Mouse (Mus musculus): ENCODE data around the gene Dand5. TPM values are rescaled to one million over a fixed set of nuclear protein-coding genes. Genes with fewer than 3 reads are reported as not detected.
A peak's percentile ranks its signal among the peaks of the same experiment; 100 is the strongest.

Gene Dand5
- total and polyA plus RNA-seq, 3 experiments: 7.6 to 12.3 (median 11.2) TPM

DNA sequence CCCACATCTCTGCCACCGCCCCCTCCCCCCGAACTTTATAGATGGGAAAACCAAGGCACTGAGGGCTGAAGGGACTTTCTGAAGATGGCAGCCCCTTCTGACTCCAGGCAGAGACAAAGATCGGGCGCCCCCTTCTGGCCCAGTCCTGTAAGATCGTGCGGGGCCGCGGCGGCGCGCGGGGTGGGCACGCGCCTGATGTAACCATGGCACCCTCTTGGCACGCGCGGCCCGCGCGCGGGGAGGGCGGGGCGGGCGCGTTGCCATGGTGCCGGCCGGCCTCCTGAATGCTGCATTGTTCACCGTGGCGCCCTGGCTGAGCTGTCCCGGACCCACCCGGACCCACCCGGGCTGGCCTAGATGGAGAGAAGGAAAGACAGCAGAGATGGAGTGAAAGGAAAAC, 11.7 kb downstream of the Dand5 start:
- TF ChIP-seq EP300 (IDR thresholded peaks at IDR 0.05; ENCODE audit: insufficient read depth, low read depth, low read length) (no peak), CTCF (IDR thresholded peaks at IDR 0.05) (peak; percentile 85)
- no peaks in the 10 kb centered on the region for H3K79me2 ChIP-seq (replicated peaks; ENCODE audit: control insufficient read depth, insufficient read depth, low read length)
- no peaks in the 10 kb centered on the region for H3K36me3 ChIP-seq (ENCODE audit: control insufficient read depth, insufficient read depth, low read length)
- 1% methylated on average over 32 of the region's 32 CpGs for WGBS
- peaks cover 3% of the 10 kb centered on the region for H3K4me1 ChIP-seq (ENCODE audit: control insufficient read depth, insufficient read depth, low read length)
- peak; percentile 90 to 96 for DNase-seq
- intact Hi-C loops (cut with DNase I): loop anchor here (1.0 to 5.0 kb wide), 4 partner anchors 52 to 234 kb away; no protein-coding TSS in a partner anchor
- peak overlapping the region; percentile 17; the same call in 1 of the 2 replicates for H3K27ac ChIP-seq
- peak overlapping the region; percentile 38; the same call in 1 of the 2 replicates for H3K4me3 ChIP-seq
- H3K9ac ChIP-seq (ENCODE audit: low read depth, low read length): peak overlapping the region; percentile 36; the same call in 1 of the 2 replicates
- no peaks in the 10 kb centered on the region for H3K27me3 ChIP-seq (ENCODE audit: control insufficient read depth, insufficient read depth, low read length)

GRCm38 (mm10) chr8:84809941-84810280, 12.7 kb downstream of the Dand5 start:
- 87% methylated on average over 5 of the region's 5 CpGs for WGBS
- no peaks in the 10 kb centered on the region for H3K4me1 ChIP-seq (ENCODE audit: control insufficient read depth, insufficient read depth, low read length)
- DNase-seq: no peak
- no peaks in the 10 kb centered on the region for H3K27me3 ChIP-seq (ENCODE audit: control insufficient read depth, insufficient read depth, low read length)
- no peaks in the 10 kb centered on the region for H3K36me3 ChIP-seq (ENCODE audit: control insufficient read depth, insufficient read depth, low read length)
- H3K27ac ChIP-seq: no peak overlapping the region
- no peak overlapping the region for H3K9ac ChIP-seq (ENCODE audit: low read depth, low read length)
- no peaks in the 10 kb centered on the region for H3K79me2 ChIP-seq (replicated peaks; ENCODE audit: control insufficient read depth, insufficient read depth, low read length)
- intact Hi-C loops (cut with DNase I): loop anchor here (2.0 to 5.0 kb wide), 3 partner anchors 51 to 233 kb away; no protein-coding TSS in a partner anchor
- no peak overlapping the region for H3K4me3 ChIP-seq
- no peak for TF ChIP-seq EP300 (IDR thresholded peaks at IDR 0.05; ENCODE audit: insufficient read depth, low read depth, low read length)
- TF ChIP-seq POLR2A (IDR thresholded peaks at IDR 0.05; ENCODE audit: insufficient read depth, low read depth, low read length): no peak
- no peak for TF ChIP-seq CTCF (IDR thresholded peaks at IDR 0.05)

DNA sequence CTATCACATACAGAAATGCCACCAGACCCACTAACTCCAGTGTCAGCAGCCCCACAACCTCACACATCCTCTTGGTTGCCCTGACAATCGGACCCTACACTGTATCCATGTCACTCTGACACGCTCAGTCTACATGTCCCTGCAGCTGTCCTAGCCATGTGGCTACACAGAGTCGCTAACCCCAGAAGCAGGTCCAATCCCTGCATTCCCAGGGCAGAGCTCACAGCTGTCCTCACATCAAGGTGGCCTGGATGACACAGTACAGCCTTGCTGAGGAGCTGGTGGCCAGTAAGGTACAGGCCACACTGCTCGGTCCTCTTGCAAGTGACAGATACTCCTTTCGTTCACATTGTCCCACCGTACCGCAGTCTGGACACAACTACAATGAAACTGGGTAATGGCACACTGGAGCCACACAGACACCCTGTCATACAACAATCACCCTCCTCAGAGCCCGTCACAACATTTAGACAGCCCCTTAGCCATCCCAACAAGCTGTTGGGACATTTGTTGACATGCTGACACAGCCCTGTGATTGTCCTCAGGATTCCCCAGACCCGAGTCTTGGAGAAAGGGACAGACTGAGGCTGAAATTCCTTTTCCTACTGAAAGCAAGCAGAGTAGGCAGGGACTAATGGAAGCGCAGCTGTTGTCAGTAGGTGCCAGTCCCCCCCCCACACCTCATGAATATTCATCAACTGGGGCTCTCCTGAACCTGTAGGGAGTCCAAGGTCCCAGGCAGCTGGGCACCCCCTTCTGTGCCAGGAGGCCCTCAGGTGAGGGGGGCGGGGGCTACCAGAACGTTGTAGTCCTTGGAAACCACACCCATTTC, 13.3 kb downstream of the Dand5 start:
- Histone ChIP-seq H3K27ac (no peak overlapping the region), H3K36me3 (ENCODE audit: control insufficient read depth, insufficient read depth, low read length) (no peaks in the 10 kb centered on the region), H3K4me1 (ENCODE audit: control insufficient read depth, insufficient read depth, low read length) (no peaks in the 10 kb centered on the region), H3K27me3 (ENCODE audit: control insufficient read depth, insufficient read depth, low read length) (no peaks in the 10 kb centered on the region), H3K9ac (ENCODE audit: low read depth, low read length) (no peak overlapping the region), H3K79me2 (replicated peaks; ENCODE audit: control insufficient read depth, insufficient read depth, low read length) (no peaks in the 10 kb centered on the region), H3K4me3 (no peak overlapping the region)
- intact Hi-C loops (cut with DNase I): no loop called here
- WGBS: 77% methylated on average over 12 of the region's 12 CpGs
- no peak for TF ChIP-seq CTCF (IDR thresholded peaks at IDR 0.05)
- no peak for TF ChIP-seq EP300 (IDR thresholded peaks at IDR 0.05; ENCODE audit: insufficient read depth, low read depth, low read length)
- no peak for TF ChIP-seq POLR2A (IDR thresholded peaks at IDR 0.05; ENCODE audit: insufficient read depth, low read depth, low read length)
- no peak for DNase-seq

DNA sequence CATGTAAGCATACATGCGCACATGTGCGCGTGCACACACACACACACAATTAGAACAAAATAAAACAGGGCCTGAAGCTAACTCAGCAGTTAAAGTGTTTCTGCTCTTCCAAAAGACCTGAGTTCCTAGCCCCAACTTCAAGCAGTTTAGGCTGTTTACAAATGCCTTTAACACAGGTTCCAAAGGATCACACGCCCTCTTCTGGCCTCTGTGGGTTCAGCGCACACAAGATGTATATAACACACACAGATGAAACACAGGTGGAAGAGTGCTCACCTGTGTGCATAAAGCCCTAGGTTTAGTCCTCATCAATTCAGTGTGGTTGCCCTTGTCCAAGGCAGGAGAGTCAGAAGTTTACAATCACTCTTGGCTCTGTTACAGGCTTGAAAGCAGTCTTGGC, 16.6 kb downstream of the Dand5 start:
- Histone ChIP-seq H3K4me3 (no peak overlapping the region), H3K79me2 (replicated peaks; ENCODE audit: control insufficient read depth, insufficient read depth, low read length) (no peaks in the 10 kb centered on the region), H3K9ac (ENCODE audit: low read depth, low read length) (no peak overlapping the region), H3K4me1 (ENCODE audit: control insufficient read depth, insufficient read depth, low read length) (no peaks in the 10 kb centered on the region), H3K27ac (no peak overlapping the region), H3K27me3 (ENCODE audit: control insufficient read depth, insufficient read depth, low read length) (no peaks in the 10 kb centered on the region), H3K36me3 (ENCODE audit: control insufficient read depth, insufficient read depth, low read length) (no peaks in the 10 kb centered on the region)
- intact Hi-C loops (cut with DNase I): no loop called here
- TF ChIP-seq EP300 (IDR thresholded peaks at IDR 0.05; ENCODE audit: insufficient read depth, low read depth, low read length) (no peak), CTCF (IDR thresholded peaks at IDR 0.05) (0 out of 2 replicates have a peak, but pooled peaks have one; percentile 17)
- DNase-seq: no peak
- 93% methylated on average over 5 of the region's 5 CpGs for WGBS

GRCm38 (mm10) chr8:84799999-84800831, 22.4 kb downstream of the Dand5 start, which contains the start of gene Nfix:
TSS of gene Nfix (minus strand) at chr8:84800344.
- intact Hi-C loops (cut with DNase I): loop anchor here (2.0 to 5.0 kb wide), 3 partner anchors 25 to 63 kb away; no protein-coding TSS in a partner anchor
- no peak for TF ChIP-seq CTCF (IDR thresholded peaks at IDR 0.05)
- no peak for TF ChIP-seq POLR2A (IDR thresholded peaks at IDR 0.05; ENCODE audit: insufficient read depth, low read depth, low read length)
- no peak for TF ChIP-seq EP300 (IDR thresholded peaks at IDR 0.05; ENCODE audit: insufficient read depth, low read depth, low read length)
- DNase-seq: peak; percentile 83 to 85
- Histone ChIP-seq H3K79me2 (replicated peaks; ENCODE audit: control insufficient read depth, insufficient read depth, low read length) (peaks cover 6% of the 10 kb centered on the region), H3K27me3 (ENCODE audit: control insufficient read depth, insufficient read depth, low read length) (no peaks in the 10 kb centered on the region), H3K27ac (peak within 1 kb of the TSS; percentile 90), H3K4me3 (peak within 1 kb of the TSS; percentile 78), H3K4me1 (ENCODE audit: control insufficient read depth, insufficient read depth, low read length) (peaks cover 18% of the 10 kb centered on the region), H3K9ac (ENCODE audit: low read depth, low read length) (peak within 1 kb of the TSS; percentile 90), H3K36me3 (ENCODE audit: control insufficient read depth, insufficient read depth, low read length) (no peaks in the 10 kb centered on the region)
- WGBS: 23% methylated on average over 105 of the region's 125 CpGs

All from heart, adult 2 months (tissue).